Mouse (Mus musculus): ENCODE results near the gene 1700102P08Rik. TPM values are rescaled to one million over a fixed set of nuclear protein-coding genes. Genes with fewer than 3 reads are reported as not detected.

1700102P08Rik gene
- total RNA-seq (2017) = 1.3 and 2.9 TPM in 2 replicates

- ATAC-seq (replicated peaks in 1 of 2; ENCODE audit: insufficient read depth in 1 of 2, low FRiP score in 2 of 2, low TSS enrichment in 1 of 2, low read depth in 1 of 2, poor library complexity in 2 of 2, severe bottlenecking in 2 of 2) = no peak
These were observed at the start of gene 1700102P08Rik for GRCm38 (mm10) chr9:108392676-108393075. 1700102P08Rik (plus strand) TSS chr9:108392805.

GRCm38 (mm10) chr9:108343331-108343730 lies 49.3 kb upstream of the 1700102P08Rik start:
- ATAC-seq (replicated peaks in 1 of 2; ENCODE audit: insufficient read depth in 1 of 2, low FRiP score in 2 of 2, low TSS enrichment in 1 of 2, low read depth in 1 of 2, poor library complexity in 2 of 2, severe bottlenecking in 2 of 2) = no peak

GRCm38 (mm10) chr9:108343835-108344234 lies 48.8 kb upstream of the 1700102P08Rik start:
- no peak for ATAC-seq (replicated peaks in 1 of 2; ENCODE audit: insufficient read depth in 1 of 2, low FRiP score in 2 of 2, low TSS enrichment in 1 of 2, low read depth in 1 of 2, poor library complexity in 2 of 2, severe bottlenecking in 2 of 2)

GRCm38 (mm10) chr9:108344471-108344870 lies 48.1 kb upstream of the 1700102P08Rik start:
- ATAC-seq (replicated peaks in 1 of 2; ENCODE audit: insufficient read depth in 1 of 2, low FRiP score in 2 of 2, low TSS enrichment in 1 of 2, low read depth in 1 of 2, poor library complexity in 2 of 2, severe bottlenecking in 2 of 2) = no peak

GRCm38 (mm10) chr9:108347024-108347423 lies 45.6 kb upstream of the 1700102P08Rik start:
- no peak for ATAC-seq (replicated peaks in 1 of 2; ENCODE audit: insufficient read depth in 1 of 2, low FRiP score in 2 of 2, low TSS enrichment in 1 of 2, low read depth in 1 of 2, poor library complexity in 2 of 2, severe bottlenecking in 2 of 2)

GRCm38 (mm10) chr9:108347540-108348289 lies 44.9 kb upstream of the 1700102P08Rik start, which contains the start of gene Usp4:
Usp4 (plus strand) TSS chr9:108347853.
- ATAC-seq (replicated peaks in 1 of 2; ENCODE audit: insufficient read depth in 1 of 2, low FRiP score in 2 of 2, low TSS enrichment in 1 of 2, low read depth in 1 of 2, poor library complexity in 2 of 2, severe bottlenecking in 2 of 2) = peak; percentile 83 to 87

- ATAC-seq (replicated peaks in 1 of 2; ENCODE audit: insufficient read depth in 1 of 2, low FRiP score in 2 of 2, low TSS enrichment in 1 of 2, low read depth in 1 of 2, poor library complexity in 2 of 2, severe bottlenecking in 2 of 2) = 0 out of 4 replicates have a peak, but pooled peaks of 1 of the 2 experiments have one; percentile 9
These were observed 44.3 kb upstream of the 1700102P08Rik start for GRCm38 (mm10) chr9:108348290-108348680.

DNA sequence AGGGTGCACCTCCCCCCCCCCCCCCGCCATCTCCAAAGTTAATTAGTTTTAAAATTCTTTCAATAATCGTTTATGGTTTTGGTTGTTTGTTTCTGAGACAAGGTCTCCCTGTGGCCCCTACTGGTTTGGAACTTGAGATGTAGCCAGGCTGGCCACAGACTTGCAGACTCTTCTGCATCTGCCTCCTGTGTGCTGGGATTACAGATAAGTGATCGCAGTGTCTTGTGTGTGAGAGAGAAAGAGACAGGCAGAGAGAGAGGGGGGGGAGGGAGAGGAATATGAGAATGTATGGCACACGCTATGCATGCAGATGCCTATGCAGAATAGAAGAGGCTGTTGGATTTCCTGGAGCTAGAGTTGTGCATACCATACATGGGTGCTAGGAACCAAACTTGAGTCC lies 42.9 kb upstream of the 1700102P08Rik start:
- ATAC-seq (replicated peaks in 1 of 2; ENCODE audit: insufficient read depth in 1 of 2, low FRiP score in 2 of 2, low TSS enrichment in 1 of 2, low read depth in 1 of 2, poor library complexity in 2 of 2, severe bottlenecking in 2 of 2) = no peak

- no peak for ATAC-seq (replicated peaks in 1 of 2; ENCODE audit: insufficient read depth in 1 of 2, low FRiP score in 2 of 2, low TSS enrichment in 1 of 2, low read depth in 1 of 2, poor library complexity in 2 of 2, severe bottlenecking in 2 of 2)
These were observed 14.4 kb upstream of the 1700102P08Rik start for GRCm38 (mm10) chr9:108378234-108378633.

- no peak for ATAC-seq (replicated peaks in 1 of 2; ENCODE audit: insufficient read depth in 1 of 2, low FRiP score in 2 of 2, low TSS enrichment in 1 of 2, low read depth in 1 of 2, poor library complexity in 2 of 2, severe bottlenecking in 2 of 2)
These were observed 13.9 kb upstream of the 1700102P08Rik start for GRCm38 (mm10) chr9:108378736-108379135.

GRCm38 (mm10) chr9:108379294-108379693 lies 13.3 kb upstream of the 1700102P08Rik start:
- no peak for ATAC-seq (replicated peaks in 1 of 2; ENCODE audit: insufficient read depth in 1 of 2, low FRiP score in 2 of 2, low TSS enrichment in 1 of 2, low read depth in 1 of 2, poor library complexity in 2 of 2, severe bottlenecking in 2 of 2)

GRCm38 (mm10) chr9:108381382-108381781 lies 11.2 kb upstream of the 1700102P08Rik start:
- ATAC-seq (replicated peaks in 1 of 2; ENCODE audit: insufficient read depth in 1 of 2, low FRiP score in 2 of 2, low TSS enrichment in 1 of 2, low read depth in 1 of 2, poor library complexity in 2 of 2, severe bottlenecking in 2 of 2) = no peak

GRCm38 (mm10) chr9:108385006-108385405 lies 7.6 kb upstream of the 1700102P08Rik start:
- ATAC-seq (replicated peaks in 1 of 2; ENCODE audit: insufficient read depth in 1 of 2, low FRiP score in 2 of 2, low TSS enrichment in 1 of 2, low read depth in 1 of 2, poor library complexity in 2 of 2, severe bottlenecking in 2 of 2) = no peak

DNA sequence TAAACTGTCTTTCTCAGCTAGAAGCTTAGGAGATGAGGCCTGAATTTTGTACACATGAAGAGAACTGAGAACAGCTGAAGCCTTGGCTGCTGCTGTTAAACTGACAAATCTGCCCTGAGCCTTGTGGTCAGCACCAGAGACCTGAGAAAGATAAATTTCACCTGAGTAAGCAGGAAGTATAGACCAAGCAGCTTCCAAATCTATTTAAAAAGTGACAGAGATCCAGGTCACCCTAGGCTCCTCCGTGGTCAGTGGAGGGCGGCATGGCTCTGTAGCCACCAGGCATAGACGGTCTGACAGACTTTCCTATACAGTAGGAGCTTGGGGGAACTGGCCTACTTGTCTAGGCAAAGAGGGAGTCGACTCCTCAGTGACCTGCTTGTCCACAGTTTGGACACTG lies 5.8 kb upstream of the 1700102P08Rik start:
- ATAC-seq (replicated peaks in 1 of 2; ENCODE audit: insufficient read depth in 1 of 2, low FRiP score in 2 of 2, low TSS enrichment in 1 of 2, low read depth in 1 of 2, poor library complexity in 2 of 2, severe bottlenecking in 2 of 2) = no peak

GRCm38 (mm10) chr9:108388601-108389000 lies 4.0 kb upstream of the 1700102P08Rik start:
- no peak for ATAC-seq (replicated peaks in 1 of 2; ENCODE audit: insufficient read depth in 1 of 2, low FRiP score in 2 of 2, low TSS enrichment in 1 of 2, low read depth in 1 of 2, poor library complexity in 2 of 2, severe bottlenecking in 2 of 2)

- ATAC-seq (replicated peaks in 1 of 2; ENCODE audit: insufficient read depth in 1 of 2, low FRiP score in 2 of 2, low TSS enrichment in 1 of 2, low read depth in 1 of 2, poor library complexity in 2 of 2, severe bottlenecking in 2 of 2) = no peak
These were observed 3.4 kb upstream of the 1700102P08Rik start for GRCm38 (mm10) chr9:108389220-108389619.

DNA sequence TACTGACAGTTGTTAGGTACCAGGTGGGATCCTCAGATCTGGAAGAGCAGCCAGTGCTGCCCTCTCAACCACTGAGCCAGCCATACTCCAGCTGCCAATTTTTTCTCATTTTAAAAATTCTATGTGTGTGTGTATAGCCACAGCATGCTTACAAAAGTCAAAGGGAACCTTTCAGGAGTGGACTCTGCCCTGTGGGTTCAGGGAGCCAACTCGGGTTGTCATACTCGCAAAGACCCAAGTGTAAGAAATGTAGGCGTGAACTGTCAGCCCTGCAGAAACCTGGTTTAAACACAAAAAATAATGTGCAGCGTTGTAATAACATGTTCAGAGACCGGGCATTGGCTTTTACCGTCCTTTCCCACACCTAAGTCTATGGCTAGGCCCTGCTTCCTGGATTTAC lies 1.6 kb downstream of the 1700102P08Rik start:
- ATAC-seq (replicated peaks in 1 of 2; ENCODE audit: insufficient read depth in 1 of 2, low FRiP score in 2 of 2, low TSS enrichment in 1 of 2, low read depth in 1 of 2, poor library complexity in 2 of 2, severe bottlenecking in 2 of 2) = no peak

GRCm38 (mm10) chr9:108395427-108395826 lies 2.8 kb downstream of the 1700102P08Rik start:
- no peak for ATAC-seq (replicated peaks in 1 of 2; ENCODE audit: insufficient read depth in 1 of 2, low FRiP score in 2 of 2, low TSS enrichment in 1 of 2, low read depth in 1 of 2, poor library complexity in 2 of 2, severe bottlenecking in 2 of 2)

DNA sequence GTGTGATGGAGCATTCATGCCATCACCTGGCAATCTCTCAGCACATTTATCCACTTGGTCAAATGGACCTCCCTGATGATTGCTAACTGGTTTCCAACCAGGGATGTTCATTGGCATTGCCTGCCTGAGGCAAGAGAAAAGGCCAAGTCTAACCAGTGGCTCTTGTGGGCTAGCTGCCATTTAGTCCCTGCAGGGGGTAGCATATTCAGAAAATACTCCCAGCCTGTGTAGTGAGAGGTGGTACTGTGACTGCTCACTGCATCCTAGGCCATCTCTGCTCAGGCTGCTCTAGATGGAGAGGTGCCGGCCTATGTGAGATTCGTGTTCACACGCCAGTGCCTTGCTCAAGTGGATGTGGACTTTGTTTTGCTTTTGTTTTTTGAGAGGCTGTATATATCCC lies 5.7 kb downstream of the 1700102P08Rik start:
- no peak for ATAC-seq (replicated peaks in 1 of 2; ENCODE audit: insufficient read depth in 1 of 2, low FRiP score in 2 of 2, low TSS enrichment in 1 of 2, low read depth in 1 of 2, poor library complexity in 2 of 2, severe bottlenecking in 2 of 2)

Measured in hematopoietic stem cell, adult 5-6 weeks (primary cell).